Mouse (Mus musculus): ENCODE measurements around the gene Zranb2.

Zranb2 gene

GRCm38 (mm10) chr3:157578469-157579170 lies 44.7 kb downstream of the Zranb2 start:
- no peak for DNase-seq (ENCODE audit: low spot score)

- DNase-seq (ENCODE audit: low spot score): no peak
Observed at GRCm38 (mm10) chr3:157579376-157579775, 45.4 kb downstream of the Zranb2 start.

DNA sequence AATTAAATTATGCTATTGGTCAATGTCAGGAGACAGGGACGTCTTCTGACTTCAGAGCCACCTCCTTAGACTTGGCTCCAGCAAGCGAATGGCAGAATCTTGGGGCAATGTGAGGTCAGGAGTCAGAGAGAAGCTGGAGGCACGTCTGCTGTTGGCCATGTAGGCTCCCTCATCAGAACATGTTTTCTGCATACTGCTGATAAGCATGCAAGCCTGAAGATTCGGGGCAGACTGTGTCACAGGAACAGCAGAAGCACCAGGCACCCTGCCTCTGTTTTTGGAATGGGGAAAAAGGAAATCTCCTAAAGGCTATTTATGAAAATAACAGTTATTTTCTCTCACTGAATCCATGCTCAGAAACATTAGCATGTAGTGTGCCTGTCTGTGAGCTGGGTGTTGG lies 46.3 kb downstream of the Zranb2 start:
- DNase-seq (ENCODE audit: low spot score): no peak

- no peak for DNase-seq (ENCODE audit: low spot score)
Observed at GRCm38 (mm10) chr3:157581755-157582154, 47.8 kb downstream of the Zranb2 start.

GRCm38 (mm10) chr3:157582626-157583405 lies 48.9 kb downstream of the Zranb2 start:
- no peak for DNase-seq (ENCODE audit: low spot score)

- no peak for DNase-seq (ENCODE audit: low spot score)
Observed at GRCm38 (mm10) chr3:157597837-157598379, 63.9 kb downstream of the Zranb2 start.
